Mouse (Mus musculus): ENCODE data around the gene Snx7.

- TF ChIP-seq POLR2A (IDR thresholded peaks at IDR 0.05; ENCODE audit: borderline replicate concordance, insufficient read depth, low read length), result no peak
- TF ChIP-seq CTCF (IDR thresholded peaks at IDR 0.05; ENCODE audit: borderline replicate concordance, insufficient read depth, low read depth, low read length), result no peak
Measured at GRCm38 (mm10) chr3:117873209-117873863, 4.6 kb upstream of the Snx7 start.

All from cerebellum, adult 2 months (tissue).